Mouse (Mus musculus): ENCODE measurements at regions not wholly inside any gene's neighbourhood (a gene's known extent, or its start where the extent isn't known, plus 50 kb on each side); places are given as distances from the start of the nearest gene placed in this dataset.

- H3K4me2 ChIP-seq (replicated peaks): no peak overlapping the region
- WGBS: 82% methylated on average over 9 of the region's 9 CpGs
- no peaks in the 10 kb centered on the region for H3K36me3 ChIP-seq
These were observed 91.2 kb downstream of the Srek1 start for GRCm38 (mm10) chr13:103683169-103683568.

GRCm38 (mm10) chr13:103680740-103681139, 93.7 kb downstream of the Srek1 start:
- Histone ChIP-seq H3K4me3 (no peak overlapping the region), H3K4me1 (peaks cover 4% of the 10 kb centered on the region; the same call in 1 of the 2 replicates), H3K27ac (no peak overlapping the region), H3K9me3 (no peaks in the 10 kb centered on the region), H3K9ac (no peak overlapping the region), H3K27me3 (no peaks in the 10 kb centered on the region), H3K36me3 (no peaks in the 10 kb centered on the region), H3K4me2 (replicated peaks) (no peak overlapping the region)
- no peak for ATAC-seq (ENCODE audit: low FRiP score, low read depth)
- 83% methylated on average over 4 of the region's 4 CpGs for WGBS

More at GRCm38 (mm10) chr13:103683169-103683568, 91.2 kb downstream of the Srek1 start:
- Histone ChIP-seq H3K9ac (no peak overlapping the region), H3K4me1 (no peaks in the 10 kb centered on the region), H3K4me3 (no peak overlapping the region), H3K27ac (no peak overlapping the region), H3K27me3 (no peaks in the 10 kb centered on the region), H3K9me3 (no peaks in the 10 kb centered on the region)
- ATAC-seq (ENCODE audit: low FRiP score, low read depth): no peak

GRCm38 (mm10) chr13:103680052-103680451, 94.4 kb downstream of the Srek1 start:
- no peak for ATAC-seq (ENCODE audit: low FRiP score, low read depth)
- Histone ChIP-seq H3K9me3 (no peaks in the 10 kb centered on the region), H3K36me3 (no peaks in the 10 kb centered on the region), H3K27me3 (no peaks in the 10 kb centered on the region), H3K4me2 (replicated peaks) (no peak overlapping the region), H3K4me1 (peaks cover 4% of the 10 kb centered on the region; the same call in 1 of the 2 replicates), H3K9ac (no peak overlapping the region), H3K27ac (no peak overlapping the region), H3K4me3 (no peak overlapping the region)
- WGBS: 84% methylated on average over 7 of the region's 7 CpGs

- Histone ChIP-seq H3K27me3 (no peaks in the 10 kb centered on the region), H3K27ac (no peak overlapping the region), H3K4me1 (peaks cover 4% of the 10 kb centered on the region; the same call in 1 of the 2 replicates), H3K4me2 (replicated peaks) (no peak overlapping the region), H3K36me3 (no peaks in the 10 kb centered on the region), H3K9ac (no peak overlapping the region), H3K9me3 (no peaks in the 10 kb centered on the region), H3K4me3 (no peak overlapping the region)
- ATAC-seq (ENCODE audit: low FRiP score, low read depth): no peak
- WGBS: 68% methylated on average over 13 of the region's 13 CpGs
These were observed 97.6 kb downstream of the Srek1 start for GRCm38 (mm10) chr13:103676831-103677230.

GRCm38 (mm10) chr13:103676221-103676620, 98.2 kb downstream of the Srek1 start:
- Histone ChIP-seq H3K9me3 (no peaks in the 10 kb centered on the region), H3K4me3 (no peak overlapping the region), H3K27me3 (no peaks in the 10 kb centered on the region), H3K9ac (no peak overlapping the region), H3K27ac (no peak overlapping the region), H3K4me2 (replicated peaks) (no peak overlapping the region), H3K36me3 (no peaks in the 10 kb centered on the region), H3K4me1 (peaks cover 4% of the 10 kb centered on the region; the same call in 1 of the 2 replicates)
- no peak for ATAC-seq (ENCODE audit: low FRiP score, low read depth)
- WGBS: 79% methylated on average over 5 of the region's 5 CpGs

- no peak for ATAC-seq (ENCODE audit: low FRiP score, low read depth)
- Histone ChIP-seq H3K4me2 (replicated peaks) (no peak overlapping the region), H3K9me3 (no peaks in the 10 kb centered on the region), H3K9ac (no peak overlapping the region), H3K4me1 (no peaks in the 10 kb centered on the region), H3K4me3 (no peak overlapping the region), H3K27ac (no peak overlapping the region), H3K36me3 (no peaks in the 10 kb centered on the region), H3K27me3 (no peaks in the 10 kb centered on the region)
These were observed 103.8 kb downstream of the Srek1 start for GRCm38 (mm10) chr13:103670611-103671010.

GRCm38 (mm10) chr13:103669856-103670255, 104.6 kb downstream of the Srek1 start:
- ATAC-seq (ENCODE audit: low FRiP score, low read depth): no peak
- WGBS: 93% methylated on average over 4 of the region's 4 CpGs
- H3K27ac ChIP-seq: no peak overlapping the region

GRCm38 (mm10) chr13:103667749-103668148, 106.7 kb downstream of the Srek1 start:
- H3K27ac ChIP-seq: no peak overlapping the region
- H3K9me3 ChIP-seq: no peaks in the 10 kb centered on the region
- 91% methylated on average over 2 of the region's 2 CpGs for WGBS
- no peak overlapping the region for H3K9ac ChIP-seq
- H3K27me3 ChIP-seq: no peaks in the 10 kb centered on the region
- H3K36me3 ChIP-seq: no peaks in the 10 kb centered on the region
- no peak overlapping the region for H3K4me3 ChIP-seq
- H3K4me1 ChIP-seq: no peaks in the 10 kb centered on the region
- ATAC-seq (ENCODE audit: low FRiP score, low read depth): no peak
- H3K4me2 ChIP-seq (replicated peaks): no peak overlapping the region

More at GRCm38 (mm10) chr13:103669856-103670255, 104.6 kb downstream of the Srek1 start:
- Histone ChIP-seq H3K4me2 (replicated peaks) (no peak overlapping the region), H3K9ac (no peak overlapping the region), H3K36me3 (no peaks in the 10 kb centered on the region), H3K4me3 (no peak overlapping the region), H3K27me3 (no peaks in the 10 kb centered on the region), H3K4me1 (no peaks in the 10 kb centered on the region), H3K9me3 (no peaks in the 10 kb centered on the region)

- no peaks in the 10 kb centered on the region for H3K27me3 ChIP-seq
These were observed 114.0 kb downstream of the Srek1 start for GRCm38 (mm10) chr13:103660248-103660996.

GRCm38 (mm10) chr13:103655966-103656365, 118.4 kb downstream of the Srek1 start:
- Histone ChIP-seq H3K9me3 (no peaks in the 10 kb centered on the region), H3K27ac (no peak overlapping the region), H3K4me2 (replicated peaks) (no peak overlapping the region), H3K4me3 (no peak overlapping the region), H3K36me3 (no peaks in the 10 kb centered on the region), H3K9ac (no peak overlapping the region), H3K4me1 (no peaks in the 10 kb centered on the region), H3K27me3 (no peaks in the 10 kb centered on the region)
- 93% methylated on average over 2 of the region's 2 CpGs for WGBS
- ATAC-seq (ENCODE audit: low FRiP score, low read depth): no peak

More at GRCm38 (mm10) chr13:103660248-103660996, 114.0 kb downstream of the Srek1 start:
- Histone ChIP-seq H3K4me2 (replicated peaks) (no peak overlapping the region), H3K27ac (no peak overlapping the region), H3K4me1 (no peaks in the 10 kb centered on the region), H3K36me3 (no peaks in the 10 kb centered on the region), H3K4me3 (no peak overlapping the region), H3K9me3 (no peaks in the 10 kb centered on the region), H3K9ac (no peak overlapping the region)
- WGBS: 25% methylated on average over 11 of the region's 11 CpGs
- no peak for ATAC-seq (ENCODE audit: low FRiP score, low read depth)

GRCm38 (mm10) chr13:103653216-103653615, 121.2 kb downstream of the Srek1 start:
- ATAC-seq (ENCODE audit: low FRiP score, low read depth): no peak
- no peaks in the 10 kb centered on the region for H3K27me3 ChIP-seq
- H3K27ac ChIP-seq: no peak overlapping the region
- no peaks in the 10 kb centered on the region for H3K4me1 ChIP-seq
- H3K9ac ChIP-seq: no peak overlapping the region
- no peaks in the 10 kb centered on the region for H3K9me3 ChIP-seq
- WGBS: 83% methylated on average over 4 of the region's 4 CpGs
- H3K4me2 ChIP-seq (replicated peaks): no peak overlapping the region
- H3K4me3 ChIP-seq: no peak overlapping the region
- no peaks in the 10 kb centered on the region for H3K36me3 ChIP-seq

GRCm38 (mm10) chr13:103649383-103649782, 125.0 kb downstream of the Srek1 start:
- Histone ChIP-seq H3K36me3 (no peaks in the 10 kb centered on the region), H3K4me3 (no peak overlapping the region), H3K9me3 (no peaks in the 10 kb centered on the region), H3K27me3 (0 out of 2 replicates have a peak, but pooled peaks cover 4% of the 10 kb centered on the region), H3K27ac (no peak overlapping the region), H3K4me1 (no peaks in the 10 kb centered on the region), H3K4me2 (replicated peaks) (no peak overlapping the region), H3K9ac (no peak overlapping the region)
- ATAC-seq (ENCODE audit: low FRiP score, low read depth): no peak
- WGBS: 90% methylated on average over 3 of the region's 3 CpGs

- Histone ChIP-seq H3K36me3 (no peaks in the 10 kb centered on the region), H3K27me3 (0 out of 2 replicates have a peak, but pooled peaks cover 4% of the 10 kb centered on the region), H3K27ac (no peak overlapping the region), H3K4me3 (no peak overlapping the region), H3K9ac (no peak overlapping the region), H3K4me1 (0 out of 2 replicates have a peak, but pooled peaks cover 4% of the 10 kb centered on the region), H3K4me2 (replicated peaks) (no peak overlapping the region), H3K9me3 (no peaks in the 10 kb centered on the region)
- WGBS: 66% methylated on average over 4 of the region's 4 CpGs
- no peak for ATAC-seq (ENCODE audit: low FRiP score, low read depth)
These were observed 126.4 kb downstream of the Srek1 start for GRCm38 (mm10) chr13:103648016-103648415.

Data from limb, embryonic 13.5 days (tissue).